Mouse (Mus musculus) neural tube, embryonic 12.5 days (tissue): ENCODE data around the gene Mcoln2. TPM values are rescaled to one million over a fixed set of nuclear protein-coding genes. Genes with fewer than 3 reads are reported as not detected.
A peak's percentile ranks its signal among the peaks of the same experiment; 100 is the strongest.

Experiments
- ATAC-seq: fragments of 200-750 bp; cut with Nextera tagmentation; 2 replicates; pipeline ENCODE4 v1.8.0; 2017; ENCODE audit warnings: low read depth, mild to moderate bottlenecking, moderate TSS enrichment, moderate library complexity; ENCODE audit not compliant: low FRiP score
- H3K27ac ChIP-seq: fragments of 300-500 bp; sonication (generic); 2 replicates; pipeline ENCODE4 v1.5.1; 2016
- H3K27me3 ChIP-seq: fragments of 300-500 bp; sonication (generic); replicated peaks from 2 replicates; pipeline ENCODE4 v1.6.1; 2016; ENCODE audit warnings: mild to moderate bottlenecking
- H3K36me3 ChIP-seq: fragments of 300-500 bp; sonication (generic); 2 replicates; pipeline ENCODE4 v1.6.1; 2016; ENCODE audit warnings: mild to moderate bottlenecking
- H3K4me1 ChIP-seq: fragments of 300-500 bp; sonication (generic); 2 replicates; pipeline ENCODE4 v1.6.1; 2016
- H3K4me2 ChIP-seq: fragments of 300-500 bp; sonication (generic); replicated peaks from 2 replicates; pipeline ENCODE4 v1.6.1; 2016; ENCODE audit warnings: mild to moderate bottlenecking
- H3K4me3 ChIP-seq: fragments of 300-500 bp; sonication (generic); 2 replicates; pipeline ENCODE4 v1.5.1; 2016
- H3K9ac ChIP-seq: fragments of 300-500 bp; sonication (generic); 2 replicates; pipeline ENCODE4 v1.6.1; 2016; ENCODE audit warnings: mild to moderate bottlenecking
- H3K9me3 ChIP-seq: fragments of 300-500 bp; sonication (generic); 2 replicates; pipeline ENCODE4 v1.6.1; 2016; ENCODE audit warnings: mild to moderate bottlenecking
- WGBS: fragments of 180-500 bp; shearing (Covaris S2); methylation state at CpG from one replicate; pipeline ENCODE4 v1.1.7; 2016; 5-methylcytosine and 5-hydroxymethylcytosine counted together
- polyA plus RNA-seq: library from polyadenylated mRNA; unstranded; fragments of >200 nt; fragmentation: Nextera tagmentation; extraction: Ambion mirVana; gene quantifications from 2 replicates; pipeline ENCODE4 v1.2.1, GENCODE M21; 2016

Gene Mcoln2
- polyA plus RNA-seq, 1 experiment from 2014 or later: 0.32 TPM

- Histone ChIP-seq H3K36me3 (no peaks in the 10 kb centered on the region), H3K9ac (no peak overlapping the region), H3K4me1 (no peaks in the 10 kb centered on the region), H3K27ac (no peak overlapping the region), H3K9me3 (no peaks in the 10 kb centered on the region), H3K4me3 (no peak overlapping the region), H3K27me3 (no peaks in the 10 kb centered on the region; the same call in 1 of the 2 replicates), H3K4me2 (no peak overlapping the region)
- WGBS: 82% methylated on average over 4 of the region's 4 CpGs
- no peak for ATAC-seq
Measured at GRCm38 (mm10) chr3:146169356-146169755, 19.7 kb downstream of the Mcoln2 start.

GRCm38 (mm10) chr3:146173030-146173429, 23.4 kb downstream of the Mcoln2 start:
- no peak overlapping the region for H3K4me2 ChIP-seq
- H3K36me3 ChIP-seq: no peaks in the 10 kb centered on the region
- no peaks in the 10 kb centered on the region for H3K4me1 ChIP-seq
- no peaks in the 10 kb centered on the region for H3K27me3 ChIP-seq
- H3K9me3 ChIP-seq: no peaks in the 10 kb centered on the region
- WGBS: 85% methylated on average over 5 of the region's 5 CpGs
- no peak overlapping the region for H3K9ac ChIP-seq
- H3K4me3 ChIP-seq: no peak overlapping the region
- no peak for ATAC-seq
- no peak overlapping the region for H3K27ac ChIP-seq

DNA sequence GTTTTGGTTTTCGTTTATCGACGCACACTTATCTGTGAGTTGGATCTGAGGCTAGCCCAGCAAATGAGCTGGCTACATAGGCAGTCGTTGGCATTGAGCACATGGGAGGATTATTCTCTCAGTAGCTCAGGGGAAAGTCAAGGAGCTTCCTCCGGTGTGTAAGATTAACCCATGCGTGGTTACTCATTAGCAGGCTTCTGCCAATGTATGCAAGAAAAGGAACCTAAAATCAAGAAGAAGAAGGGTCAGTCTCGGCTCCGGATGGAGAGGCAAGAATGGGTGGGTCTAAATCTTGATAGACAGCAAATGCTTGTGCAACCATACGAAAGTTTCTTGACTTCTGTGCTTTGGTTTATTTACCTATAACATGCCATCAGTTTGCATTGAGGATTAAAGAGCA, 24.6 kb downstream of the Mcoln2 start:
- Histone ChIP-seq H3K36me3 (no peaks in the 10 kb centered on the region), H3K4me3 (no peak overlapping the region), H3K4me1 (no peaks in the 10 kb centered on the region), H3K9me3 (no peaks in the 10 kb centered on the region), H3K27ac (no peak overlapping the region), H3K4me2 (no peak overlapping the region), H3K27me3 (no peaks in the 10 kb centered on the region), H3K9ac (no peak overlapping the region)
- WGBS: 87% methylated on average over 9 of the region's 9 CpGs
- no peak for ATAC-seq

DNA sequence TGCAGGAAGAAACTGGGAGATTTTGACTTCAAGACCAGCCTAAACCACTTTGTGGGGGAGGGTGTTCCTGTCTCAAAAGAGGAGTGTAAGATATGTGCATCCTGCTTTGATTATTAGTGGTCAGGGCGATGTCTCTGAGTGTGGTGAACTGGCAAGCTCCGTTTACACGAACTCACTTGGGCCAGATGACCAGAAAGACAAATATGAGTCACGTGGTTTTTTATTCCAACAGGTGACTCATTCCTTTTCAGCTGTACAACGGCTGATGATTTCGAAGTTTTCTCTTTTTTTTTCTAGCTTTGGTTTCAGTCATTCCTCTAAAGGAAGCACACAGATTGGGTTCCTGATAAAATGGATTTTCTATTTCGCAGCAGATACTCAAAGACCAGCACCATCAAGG, 27.7 kb downstream of the Mcoln2 start:
- Histone ChIP-seq H3K36me3 (no peaks in the 10 kb centered on the region), H3K4me2 (no peak overlapping the region), H3K4me1 (no peaks in the 10 kb centered on the region), H3K9me3 (no peaks in the 10 kb centered on the region), H3K27me3 (0 out of 2 replicates have a peak, but pooled peaks cover 2% of the 10 kb centered on the region), H3K4me3 (no peak overlapping the region), H3K9ac (no peak overlapping the region), H3K27ac (no peak overlapping the region)
- ATAC-seq: no peak
- 80% methylated on average over 7 of the region's 7 CpGs for WGBS

- WGBS: 4% methylated on average over 16 of the region's 16 CpGs
- ATAC-seq: peak; percentile 86
- Histone ChIP-seq H3K4me2 (peak overlapping the region; percentile 56), H3K9ac (no peak overlapping the region), H3K9me3 (no peaks in the 10 kb centered on the region), H3K4me3 (no peak overlapping the region; the same call in 1 of the 2 replicates), H3K27ac (no peak overlapping the region), H3K27me3 (0 out of 2 replicates have a peak, but pooled peaks cover 3% of the 10 kb centered on the region), H3K36me3 (no peaks in the 10 kb centered on the region), H3K4me1 (no peaks in the 10 kb centered on the region)
Measured at GRCm38 (mm10) chr3:146177748-146178582, 28.3 kb downstream of the Mcoln2 start.

GRCm38 (mm10) chr3:146180341-146180740, 30.7 kb downstream of the Mcoln2 start:
- H3K4me3 ChIP-seq: no peak overlapping the region
- no peak for ATAC-seq
- H3K27ac ChIP-seq: no peak overlapping the region
- no peaks in the 10 kb centered on the region for H3K9me3 ChIP-seq
- no peaks in the 10 kb centered on the region for H3K36me3 ChIP-seq
- H3K27me3 ChIP-seq: peaks cover 12% of the 10 kb centered on the region; the same call in 1 of the 2 replicates
- no peak overlapping the region for H3K4me2 ChIP-seq
- peaks cover 4% of the 10 kb centered on the region; the same call in 1 of the 2 replicates for H3K4me1 ChIP-seq
- H3K9ac ChIP-seq: no peak overlapping the region
- WGBS: 32% methylated on average over 2 of the region's 2 CpGs

- no peak overlapping the region for H3K4me3 ChIP-seq
- ATAC-seq: no peak
- no peaks in the 10 kb centered on the region for H3K9me3 ChIP-seq
- peaks cover 12% of the 10 kb centered on the region; the same call in 1 of the 2 replicates for H3K27me3 ChIP-seq
- H3K9ac ChIP-seq: no peak overlapping the region
- no peaks in the 10 kb centered on the region for H3K36me3 ChIP-seq
- H3K4me1 ChIP-seq: peaks cover 7% of the 10 kb centered on the region; the same call in 1 of the 2 replicates
- WGBS: 33% methylated on average over 3 of the region's 3 CpGs
- no peak overlapping the region for H3K4me2 ChIP-seq
- no peak overlapping the region for H3K27ac ChIP-seq
Measured at GRCm38 (mm10) chr3:146180986-146181385, 31.4 kb downstream of the Mcoln2 start.

- peaks cover 12% of the 10 kb centered on the region for H3K27me3 ChIP-seq
- peaks cover 7% of the 10 kb centered on the region; the same call in 1 of the 2 replicates for H3K4me1 ChIP-seq
- H3K27ac ChIP-seq: no peak overlapping the region
- WGBS: 19% methylated on average over 13 of the region's 13 CpGs
- H3K4me3 ChIP-seq: no peak overlapping the region
- H3K4me2 ChIP-seq: peak overlapping the region; percentile 32; the same call in 1 of the 2 replicates
- no peaks in the 10 kb centered on the region for H3K36me3 ChIP-seq
- no peaks in the 10 kb centered on the region for H3K9me3 ChIP-seq
- H3K9ac ChIP-seq: no peak overlapping the region
- peak; percentile 79 for ATAC-seq
Measured at GRCm38 (mm10) chr3:146184992-146185657, 35.5 kb downstream of the Mcoln2 start.

- WGBS: 83% methylated on average over 10 of the region's 10 CpGs
Measured at GRCm38 (mm10) chr3:146186033-146186432, 36.4 kb downstream of the Mcoln2 start.

DNA sequence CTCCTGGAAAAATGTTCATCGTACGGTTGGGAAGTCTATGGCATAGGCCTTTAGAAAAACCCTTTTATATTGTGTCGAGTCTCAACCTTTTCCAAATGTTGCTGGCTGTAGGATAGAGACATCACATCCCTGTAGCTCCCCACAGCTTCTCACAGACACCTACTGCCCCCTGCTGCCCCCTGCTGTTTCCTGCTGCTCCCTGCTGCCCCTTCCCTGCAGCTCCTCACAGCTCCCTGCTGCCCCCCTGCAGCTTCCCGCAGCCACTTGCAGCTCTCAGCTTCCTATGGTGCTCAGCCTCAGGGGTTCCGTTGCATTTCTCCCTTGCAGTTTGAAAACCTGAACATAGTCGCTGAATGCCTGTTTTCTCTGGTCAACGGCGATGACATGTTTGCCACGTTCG, 40.3 kb downstream of the Mcoln2 start:
- peaks cover 7% of the 10 kb centered on the region; the same call in 1 of the 2 replicates for H3K4me1 ChIP-seq

More at GRCm38 (mm10) chr3:146186033-146186432, 36.4 kb downstream of the Mcoln2 start:
- Histone ChIP-seq H3K27ac (no peak overlapping the region), H3K9ac (no peak overlapping the region), H3K9me3 (no peaks in the 10 kb centered on the region), H3K4me2 (no peak overlapping the region), H3K36me3 (no peaks in the 10 kb centered on the region), H3K4me1 (peaks cover 7% of the 10 kb centered on the region; the same call in 1 of the 2 replicates), H3K27me3 (peaks cover 13% of the 10 kb centered on the region), H3K4me3 (no peak overlapping the region)
- no peak for ATAC-seq

GRCm38 (mm10) chr3:146192507-146192906, 42.9 kb downstream of the Mcoln2 start:
- 90% methylated on average over 1 of the region's 1 CpGs for WGBS
- H3K36me3 ChIP-seq: no peaks in the 10 kb centered on the region
- no peaks in the 10 kb centered on the region for H3K9me3 ChIP-seq
- H3K27ac ChIP-seq: no peak overlapping the region
- ATAC-seq: no peak
- H3K4me3 ChIP-seq: no peak overlapping the region
- no peaks in the 10 kb centered on the region for H3K4me1 ChIP-seq
- no peak overlapping the region for H3K9ac ChIP-seq
- H3K4me2 ChIP-seq: no peak overlapping the region
- H3K27me3 ChIP-seq: peaks cover 6% of the 10 kb centered on the region; the same call in 1 of the 2 replicates

More for the DNA sequence above, 40.3 kb downstream of the Mcoln2 start:
- 65% methylated on average over 10 of the region's 10 CpGs for WGBS
- no peak overlapping the region for H3K27ac ChIP-seq
- H3K9ac ChIP-seq: no peak overlapping the region
- no peaks in the 10 kb centered on the region for H3K9me3 ChIP-seq
- H3K4me3 ChIP-seq: no peak overlapping the region
- H3K36me3 ChIP-seq: no peaks in the 10 kb centered on the region
- H3K27me3 ChIP-seq: peaks cover 6% of the 10 kb centered on the region; the same call in 1 of the 2 replicates
- no peak for ATAC-seq
- H3K4me2 ChIP-seq: no peak overlapping the region

DNA sequence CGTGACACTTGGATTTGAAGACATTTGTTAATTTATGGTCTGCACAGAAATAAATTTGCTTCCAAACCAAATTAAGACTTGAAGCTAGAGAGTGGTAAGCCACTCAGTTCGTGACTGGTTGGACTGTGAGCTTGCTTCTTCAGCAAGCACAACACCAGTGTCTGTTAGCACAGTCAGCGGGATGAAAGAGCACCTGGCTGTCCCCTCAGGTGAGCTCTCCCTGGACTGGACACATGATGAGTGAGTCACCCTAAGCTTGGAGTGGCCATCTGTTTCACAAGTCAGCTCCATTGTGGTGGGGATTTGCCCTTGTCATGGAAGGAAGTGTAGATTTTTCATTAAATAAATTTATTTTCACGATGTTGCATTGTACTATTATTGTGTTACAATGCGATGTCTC, 45.5 kb downstream of the Mcoln2 start:
- Histone ChIP-seq H3K4me3 (no peak overlapping the region), H3K27ac (no peak overlapping the region), H3K9ac (no peak overlapping the region), H3K4me1 (peaks cover 13% of the 10 kb centered on the region), H3K27me3 (0 out of 2 replicates have a peak, but pooled peaks cover 6% of the 10 kb centered on the region), H3K9me3 (no peaks in the 10 kb centered on the region), H3K36me3 (no peaks in the 10 kb centered on the region), H3K4me2 (no peak overlapping the region)
- no peak for ATAC-seq
- 88% methylated on average over 5 of the region's 5 CpGs for WGBS
